Mouse (Mus musculus): Measurements from ENCODE around the gene Zfp712.

GRCm38 (mm10) chr13:67060161-67060785, 697 bp downstream of the Zfp712 start:
- TF ChIP-seq CTCF (conservative IDR thresholded peaks at IDR 0.05; ENCODE audit: insufficient read depth, insufficient read length, low read depth, low read length): no peak
- TF ChIP-seq POLR2A (IDR thresholded peaks at IDR 0.05; ENCODE audit: low read depth, low read length): no peak
